Mouse (Mus musculus) kidney, embryonic 14.5 days (tissue): ENCODE results near the gene Gm44973. TPM values are rescaled to one million over a fixed set of nuclear protein-coding genes. Genes with fewer than 3 reads are reported as not detected.
"Not testable (repeated sequence)": the region's sequence is repeated elsewhere in the genome, so short reads cannot be mapped to it uniquely, and the experiment has no call there.

Source experiments
- ATAC-seq: fragments of 200-750 bp; cut with Nextera tagmentation; 2 replicates; pipeline ENCODE4 v1.8.0; 2017; ENCODE audit warnings: moderate number of reproducible peaks, mild to moderate bottlenecking, moderate TSS enrichment, moderate library complexity; ENCODE audit not compliant: low FRiP score, low TSS enrichment
- H3K27ac ChIP-seq: fragments of 300-500 bp; sonication (generic); 2 replicates; pipeline ENCODE4 v1.5.1; 2014; ENCODE audit warnings: low read depth, mild to moderate bottlenecking, low read length, moderate library complexity, mixed read lengths
- H3K27me3 ChIP-seq: fragments of 300-500 bp; sonication (generic); 2 replicates; pipeline ENCODE4 v1.6.1; 2014; ENCODE audit warnings: mild to moderate bottlenecking, low read length; ENCODE audit not compliant: control insufficient read depth, insufficient read depth
- H3K36me3 ChIP-seq: fragments of 300-500 bp; sonication (generic); 2 replicates; pipeline ENCODE4 v1.6.1; 2014; ENCODE audit warnings: low read length, mixed read lengths; ENCODE audit not compliant: control insufficient read depth, insufficient read depth
- H3K4me1 ChIP-seq: fragments of 300-500 bp; sonication (generic); 2 replicates; pipeline ENCODE4 v1.6.1; 2014; ENCODE audit warnings: low read length, mixed read lengths; ENCODE audit not compliant: control insufficient read depth, insufficient read depth
- H3K4me2 ChIP-seq: fragments of 300-500 bp; sonication (generic); replicated peaks from 2 replicates; pipeline ENCODE4 v1.6.1; 2014; ENCODE audit warnings: low read depth, mild to moderate bottlenecking, low read length
- H3K4me3 ChIP-seq: fragments of 300-500 bp; sonication (generic); 2 replicates; pipeline ENCODE4 v1.5.1; 2014; ENCODE audit warnings: mild to moderate bottlenecking, low read length
- H3K9ac ChIP-seq: fragments of 300-500 bp; sonication (generic); 2 replicates; pipeline ENCODE4 v1.6.1; 2014; ENCODE audit warnings: low read depth, mild to moderate bottlenecking, low read length, moderate library complexity
- H3K9me3 ChIP-seq: fragments of 300-500 bp; sonication (generic); 2 replicates; pipeline ENCODE4 v1.6.1; 2016; ENCODE audit warnings: low read length; ENCODE audit not compliant: control insufficient read depth
- WGBS: fragments of 180-500 bp; shearing (Covaris S2); extraction: QIAGEN DNeasy Blood & Tissue Kit; methylation state at CpG from one replicate; pipeline ENCODE4 v1.1.7; 2014; 5-methylcytosine and 5-hydroxymethylcytosine counted together
- polyA plus RNA-seq: library from polyadenylated mRNA; unstranded; fragments of >200 nt; fragmentation: Nextera tagmentation; extraction: Ambion mirVana; gene quantifications from 2 replicates; pipeline ENCODE4 v1.2.1, GENCODE M21; 2014

Gene Gm44973
- polyA plus RNA-seq, 1 experiment from 2014 or later: 3.4 TPM

GRCm38 (mm10) chr7:4993999-4994788, 21.1 kb upstream of the Gm44973 start:
- WGBS: 52% methylated on average over 59 of the region's 59 CpGs
- Histone ChIP-seq H3K9me3 (peaks cover 17% of the 10 kb centered on the region), H3K9ac (peak overlapping the region; percentile 18; the same call in 1 of the 2 replicates), H3K4me1 (peaks cover 13% of the 10 kb centered on the region; the same call in 1 of the 2 replicates), H3K36me3 (peaks cover 19% of the 10 kb centered on the region), H3K27me3 (peaks cover 8% of the 10 kb centered on the region; the same call in 1 of the 2 replicates), H3K4me2 (peak overlapping the region; percentile 65; the same call in 1 of the 2 replicates), H3K27ac (no peak overlapping the region), H3K4me3 (peak overlapping the region; percentile 9)
- no peak for ATAC-seq

DNA sequence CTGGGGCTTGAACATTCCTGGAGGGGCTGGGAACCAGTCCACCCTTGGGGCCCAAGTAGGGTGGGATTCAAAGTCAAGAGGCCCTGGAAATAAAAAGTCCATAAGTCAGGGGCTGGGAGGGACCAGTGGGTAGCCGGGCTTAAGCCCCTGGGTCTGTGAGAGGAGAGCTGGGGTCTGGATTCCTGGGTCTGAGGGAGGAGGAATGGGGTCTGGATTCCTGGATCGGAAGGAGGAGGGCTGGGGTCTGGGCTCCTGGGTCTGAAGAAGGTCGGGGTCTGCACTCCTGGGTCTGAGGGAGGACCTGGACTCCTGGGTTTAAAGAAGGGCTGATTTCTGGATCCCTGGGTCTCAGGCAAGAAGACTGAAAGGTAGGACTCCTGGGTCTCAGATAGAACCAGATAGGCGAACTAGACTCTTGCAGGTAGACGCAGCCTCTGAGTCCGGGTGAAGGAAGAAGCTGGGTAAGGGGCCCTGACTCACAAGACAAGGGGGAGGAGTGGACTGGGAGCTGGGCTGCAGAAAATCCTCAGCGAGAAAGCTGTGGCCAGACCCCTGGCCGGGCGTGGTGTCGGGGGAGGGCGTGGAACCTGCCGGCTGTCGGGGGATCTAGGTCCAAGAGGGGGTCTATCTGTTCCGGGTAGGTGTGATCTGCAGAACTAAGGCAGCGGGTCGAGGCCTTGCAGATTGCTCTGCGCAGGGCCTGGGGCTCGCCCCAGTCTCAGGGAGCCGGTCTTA, 19.9 kb upstream of the Gm44973 start:
- Histone ChIP-seq H3K4me1 (peaks cover 13% of the 10 kb centered on the region; the same call in 1 of the 2 replicates), H3K36me3 (peaks cover 19% of the 10 kb centered on the region), H3K4me3 (peak overlapping the region; percentile 76), H3K9me3 (peaks cover 17% of the 10 kb centered on the region), H3K9ac (peak overlapping the region; percentile 87), H3K27me3 (peaks cover 8% of the 10 kb centered on the region; the same call in 1 of the 2 replicates), H3K27ac (no peak overlapping the region), H3K4me2 (peak overlapping the region; percentile 65)
- no peak for ATAC-seq
- WGBS: 6% methylated on average over 19 of the region's 19 CpGs

DNA sequence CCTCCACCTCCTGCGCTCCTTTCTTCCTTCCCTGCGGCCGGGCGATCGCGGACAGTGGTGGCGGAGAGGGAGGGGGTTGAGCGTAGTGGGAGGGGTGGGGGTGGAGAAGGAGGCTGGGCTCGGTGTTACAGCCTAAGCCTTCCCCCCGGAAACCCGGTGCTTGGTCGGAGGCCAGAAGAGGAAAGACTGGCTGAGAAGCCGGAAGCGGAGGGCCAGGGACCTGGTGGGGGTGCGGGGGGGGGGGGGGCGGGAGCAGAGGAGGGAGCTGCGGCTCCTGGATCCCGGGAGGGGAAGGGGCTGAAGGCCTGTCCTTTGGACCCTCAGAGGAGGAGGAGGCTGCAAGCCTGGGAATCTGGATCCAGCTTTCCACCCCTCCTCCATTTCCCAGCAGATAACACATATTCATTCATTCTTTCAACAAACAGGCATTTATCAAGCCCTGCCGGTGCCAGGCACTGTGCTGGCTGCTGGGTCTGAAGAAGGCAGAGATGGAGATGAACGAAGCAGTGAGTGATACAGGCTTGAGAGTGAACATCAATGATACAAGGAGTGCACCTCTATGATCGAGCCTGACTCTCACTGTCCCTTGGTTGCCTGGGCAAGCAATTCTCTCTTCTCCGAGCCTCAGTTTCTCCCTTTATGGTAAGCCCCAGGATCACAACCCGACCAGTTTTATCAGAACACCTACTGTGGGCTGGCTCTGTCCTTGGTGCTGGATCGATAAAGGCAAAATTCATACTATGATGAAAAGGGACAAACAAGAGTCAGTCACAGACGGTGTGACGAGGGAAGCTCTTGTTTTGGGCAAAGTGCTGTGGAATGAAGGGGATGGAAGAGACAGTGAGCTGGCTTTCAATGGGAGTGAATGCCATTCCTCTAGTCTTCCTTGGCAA, 19.0 kb upstream of the Gm44973 start, which contains the start of gene Zfp579:
Gene Zfp579 (minus strand): TSS at position 156 of the 893 bp plus-strand sequence.
- Histone ChIP-seq H3K4me1 (peaks cover 13% of the 10 kb centered on the region; the same call in 1 of the 2 replicates), H3K27ac (peak within 1 kb of the TSS; percentile 52; the same call in 1 of the 2 replicates), H3K4me3 (peak within 1 kb of the TSS; percentile 76), H3K36me3 (peaks cover 19% of the 10 kb centered on the region), H3K4me2 (peak within 1 kb of the TSS; percentile 65), H3K9ac (peak within 1 kb of the TSS; percentile 87), H3K27me3 (peaks cover 8% of the 10 kb centered on the region; the same call in 1 of the 2 replicates), H3K9me3 (peaks cover 17% of the 10 kb centered on the region)
- ATAC-seq: peak; percentile 86
- WGBS: 6% methylated on average over 18 of the region's 26 CpGs

DNA sequence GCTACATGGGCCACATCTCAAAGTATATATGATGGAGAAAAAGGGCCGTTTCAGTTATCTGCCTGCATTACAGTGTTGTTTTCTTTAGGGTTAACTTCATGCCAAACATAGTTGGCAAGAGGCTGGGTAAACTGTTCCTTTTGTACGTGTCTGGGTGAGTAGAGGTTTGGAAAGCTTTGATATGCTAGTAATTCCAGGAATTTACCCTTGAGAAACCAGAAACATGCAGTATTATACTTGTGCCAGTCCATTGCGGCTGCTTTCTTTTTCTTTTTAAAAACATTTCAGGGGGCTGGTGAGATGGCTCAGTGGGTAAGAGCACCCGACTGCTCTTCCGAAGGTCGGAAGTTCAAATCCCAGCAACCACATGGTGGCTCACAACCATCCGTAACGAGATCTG, 18.4 kb upstream of the Gm44973 start:
- no peak overlapping the region for H3K27ac ChIP-seq
- no peak for ATAC-seq

DNA sequence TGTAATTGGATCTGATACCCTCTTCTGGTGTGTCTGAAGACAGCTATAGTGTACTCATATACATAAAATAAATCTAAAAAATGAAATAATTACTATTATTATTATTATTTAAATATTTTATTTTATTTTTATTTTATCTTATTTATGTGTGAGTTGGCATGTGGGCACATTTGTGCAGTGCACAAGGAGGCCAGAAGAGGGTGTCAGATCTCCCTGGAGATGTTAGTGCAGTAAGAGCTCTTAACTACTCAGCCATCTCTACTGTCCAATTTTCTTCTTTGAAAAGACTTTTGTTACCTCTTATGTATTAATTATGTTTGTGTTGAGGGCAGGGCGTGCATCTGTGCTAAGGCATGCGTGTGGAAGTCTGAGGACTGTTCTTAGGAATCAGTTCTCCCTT, 15.4 kb upstream of the Gm44973 start:
- no peak overlapping the region for H3K9ac ChIP-seq
- H3K9me3 ChIP-seq: no peaks in the 10 kb centered on the region
- peaks cover 6% of the 10 kb centered on the region; the same call in 1 of the 2 replicates for H3K4me1 ChIP-seq
- H3K36me3 ChIP-seq: no peaks in the 10 kb centered on the region
- 0 out of 2 replicates have a peak, but pooled peaks cover 2% of the 10 kb centered on the region for H3K27me3 ChIP-seq
- H3K4me2 ChIP-seq: no peak overlapping the region
- H3K4me3 ChIP-seq: no peak overlapping the region
- no peak overlapping the region for H3K27ac ChIP-seq
- 66% methylated on average over 2 of the region's 2 CpGs for WGBS
- ATAC-seq: no peak

More for the DNA sequence above, 18.4 kb upstream of the Gm44973 start:
- Histone ChIP-seq H3K36me3 (peaks cover 19% of the 10 kb centered on the region), H3K9me3 (peaks cover 17% of the 10 kb centered on the region), H3K4me2 (peak overlapping the region; percentile 65), H3K4me1 (peaks cover 13% of the 10 kb centered on the region; the same call in 1 of the 2 replicates), H3K9ac (0 out of 2 replicates have a peak overlapping the region, but pooled peaks have one; percentile 87), H3K27me3 (peaks cover 8% of the 10 kb centered on the region; the same call in 1 of the 2 replicates), H3K4me3 (peak overlapping the region; percentile 76)
- WGBS: 67% methylated on average over 6 of the region's 8 CpGs

GRCm38 (mm10) chr7:5002876-5003275, 12.4 kb upstream of the Gm44973 start:
- not testable (repeated sequence) for H3K27me3 ChIP-seq, H3K4me2 ChIP-seq, H3K9ac ChIP-seq, H3K9me3 ChIP-seq, H3K27ac ChIP-seq, H3K4me1 ChIP-seq, H3K4me3 ChIP-seq, ATAC-seq
- H3K36me3 ChIP-seq: peaks cover 13% of the 10 kb centered on the region
- 76% methylated on average over 8 of the region's 8 CpGs for WGBS

GRCm38 (mm10) chr7:5008229-5008628, 7.1 kb upstream of the Gm44973 start:
- 95% methylated on average over 26 of the region's 26 CpGs for WGBS
- Histone ChIP-seq H3K9ac (no peak overlapping the region), H3K4me2 (no peak overlapping the region), H3K4me1 (peaks cover 2% of the 10 kb centered on the region; the same call in 1 of the 2 replicates), H3K27me3 (no peaks in the 10 kb centered on the region), H3K4me3 (no peak overlapping the region), H3K9me3 (peaks cover 2% of the 10 kb centered on the region; the same call in 1 of the 2 replicates), H3K27ac (no peak overlapping the region), H3K36me3 (peaks cover 61% of the 10 kb centered on the region)
- ATAC-seq: no peak
